In genomic region chr5:5755039-5755438, GRCm38 (mm10) we compare ENCODE assay signal across 9 mouse cellular contexts. TPM values are rescaled to one million over a fixed set of nuclear protein-coding genes. Genes with fewer than 3 reads are reported as not detected.
DNase-seq lines count a peak whose midpoint lies in the region; ATAC-seq and TF ChIP-seq lines count a peak whose summit lies in the region.
"Had no signal": no experiment of that assay in that cellular context is flagged by ENCODE, and none has a peak within 500 bp of the region (broad histone marks: within the 10 kb centered on the region; RNA-seq: fewer than 3 reads in every experiment).

No protein-coding gene starts in this region.

- DNase-seq in heart, postnatal 10 days = peak; percentile 46 to 75
- no peak for DNase-seq in heart, embryonic 10.5 days (ENCODE audit: low spot score)
- DNase-seq in NIH3T3 (ENCODE audit: low read depth) = peak; percentile 86
- peak; percentile 55 to 67 for DNase-seq in cerebellum, postnatal 36 days
- peak; percentile 29 for DNase-seq in gastrocnemius, postnatal 14 days
- peak; percentile 17 for DNase-seq in left cerebral cortex, adult 11 months (ENCODE audit: low spot score)
- peak; percentile 97 for DNase-seq in midbrain, embryonic 11.5 days (ENCODE audit: low spot score, missing footprints)

- H3K9me3 ChIP-seq in heart, embryonic 10.5 days = no peaks in the 10 kb centered on the region
- no peaks in the 10 kb centered on the region for H3K9me3 ChIP-seq in midbrain, embryonic 11.5 days (ENCODE audit: control insufficient read depth, low read length)
- H3K9me3 ChIP-seq: limb, embryonic 15.5 days had no signal

- ATAC-seq in midbrain, embryonic 11.5 days (ENCODE audit: low FRiP score) = no peak

- no peak overlapping the region for H3K4me3 ChIP-seq in heart, embryonic 10.5 days
- H3K4me3 ChIP-seq in midbrain, embryonic 11.5 days (ENCODE audit: low read depth, low read length) = no peak overlapping the region
- no peak overlapping the region for H3K4me3 ChIP-seq in testis, adult 2 months (ENCODE audit: control insufficient read depth, low read depth, low read length)
- H3K4me3 ChIP-seq: limb, embryonic 15.5 days had no signal

- H3K4me2 ChIP-seq in midbrain, embryonic 11.5 days = no peak overlapping the region
- H3K4me2 ChIP-seq: limb, embryonic 15.5 days had no signal

- under 1% methylated on average over 9 of the region's 9 CpGs for WGBS in heart, embryonic 10.5 days
- 3% methylated on average over 9 of the region's 9 CpGs for WGBS in midbrain, embryonic 11.5 days

- no peak overlapping the region for H3K27ac ChIP-seq in heart, embryonic 10.5 days
- no peak overlapping the region for H3K27ac ChIP-seq in midbrain, embryonic 11.5 days (ENCODE audit: low read depth, low read length)
- H3K27ac ChIP-seq in testis, adult 2 months (ENCODE audit: control insufficient read depth, insufficient read depth, low read depth, low read length) = no peak overlapping the region
- H3K27ac ChIP-seq: limb, embryonic 15.5 days had no signal

- H3K9ac ChIP-seq in midbrain, embryonic 11.5 days (ENCODE audit: low read length) = no peak overlapping the region
- H3K9ac ChIP-seq: limb, embryonic 15.5 days had no signal

- TF ChIP-seq POLR2A in testis, adult 2 months (IDR thresholded peaks at IDR 0.05; ENCODE audit: control insufficient read depth, low read depth, low read length) = no peak

- peak; percentile 79 for TF ChIP-seq CTCF in testis, adult 2 months (IDR thresholded peaks at IDR 0.05; ENCODE audit: control insufficient read depth, insufficient read depth, insufficient replicate concordance, low read depth, low read length)

- H3K4me1 ChIP-seq in heart, embryonic 10.5 days = no peaks in the 10 kb centered on the region
- H3K4me1 ChIP-seq in midbrain, embryonic 11.5 days (ENCODE audit: control insufficient read depth, insufficient read depth, low read length) = no peaks in the 10 kb centered on the region
- no peaks in the 10 kb centered on the region for H3K4me1 ChIP-seq in testis, adult 2 months (ENCODE audit: control insufficient read depth, insufficient read depth, low read length)
- H3K4me1 ChIP-seq: limb, embryonic 15.5 days had no signal

- H3K36me3 ChIP-seq in heart, embryonic 10.5 days = no peaks in the 10 kb centered on the region
- H3K36me3 ChIP-seq in midbrain, embryonic 11.5 days (ENCODE audit: control insufficient read depth, insufficient read depth, low read length) = no peaks in the 10 kb centered on the region
- H3K36me3 ChIP-seq in testis, adult 2 months (ENCODE audit: control insufficient read depth, insufficient read depth, low read length) = no peaks in the 10 kb centered on the region
- H3K36me3 ChIP-seq: limb, embryonic 15.5 days had no signal

- H3K27me3 ChIP-seq in heart, embryonic 10.5 days (ENCODE audit: insufficient read depth, poor library complexity, severe bottlenecking) = no peaks in the 10 kb centered on the region
- no peaks in the 10 kb centered on the region for H3K27me3 ChIP-seq in midbrain, embryonic 11.5 days (ENCODE audit: control insufficient read depth, insufficient read depth, low read length)
- no peaks in the 10 kb centered on the region for H3K27me3 ChIP-seq in testis, adult 2 months (ENCODE audit: control insufficient read depth, insufficient read depth, low read length)

- intact Hi-C loops in heart, postnatal 10 days (cut with DNase I) = loop anchor here (10.0 kb wide), 1 partner anchor 790 kb away; no protein-coding TSS in a partner anchor
- intact Hi-C loops in gastrocnemius, postnatal 14 days (cut with DNase I; ENCODE audit: low total_unique reads) = no loop called here

RNA-seq across cellular contexts. Expression of gene Steap1, which starts 5.9 kb away (rescaled TPM):
- total RNA-seq in heart, postnatal 10 days (2021) = under 1 TPM in 1 of 2 experiments, not detected in 1; 0.36 TPM
- polyA plus RNA-seq in heart, embryonic 10.5 days (2016; fragmentation: Nextera tagmentation; extraction: Ambion mirVana) = 4.0 and 10.7 TPM in 2 replicates
- under 1 TPM; 0.29 to 0.31 TPM for total RNA-seq in gastrocnemius, postnatal 14 days (2021)
- polyA plus RNA-seq in midbrain, embryonic 11.5 days (2014; fragmentation: Nextera tagmentation; extraction: Ambion mirVana) = 4.1 and 4.6 TPM in 2 replicates
- polyA plus RNA-seq in testis, adult 2 months (2012; rRNA removed) = 1.1 TPM in 2 replicates
